Mouse (Mus musculus) bone marrow, adult 2 months (tissue): ENCODE data around the gene Cd9.

Experiments used
- CTCF ChIP-seq: fragments of 200-500 bp; IDR thresholded peaks from 2 replicates; pipeline ENCODE4 v1.5.1; 2011; ENCODE audit warnings: low read length, control low read depth; ENCODE audit not compliant: control insufficient read depth, insufficient read depth
- POLR2A ChIP-seq: fragments of 200-500 bp; IDR thresholded peaks from 2 replicates; pipeline ENCODE4 v1.6.1; 2011; ENCODE audit warnings: low read depth, mild to moderate bottlenecking, control low read depth, low read length, borderline replicate concordance; ENCODE audit not compliant: control insufficient read depth

GRCm38 (mm10) chr6:125533104-125533650 lies 38.6 kb upstream of the Cd9 start:
- TF ChIP-seq CTCF (no peak), POLR2A (no peak)
